Mouse (Mus musculus) liver, embryonic 14.5 days (tissue): ENCODE measurements around the gene Armc12. TPM values are rescaled to one million over a fixed set of nuclear protein-coding genes. Genes with fewer than 3 reads are reported as not detected.

Experiments used
- ATAC-seq: fragments of 200-750 bp; cut with Nextera tagmentation; 2 replicates; pipeline ENCODE4 v1.8.0; 2017; ENCODE audit warnings: moderate number of reproducible peaks, mild to moderate bottlenecking, moderate library complexity; ENCODE audit not compliant: insufficient read depth
- DNase-seq, 3 experiments: peaks; one replicate each; pipeline ENCODE4 v3.0.0-alpha.2; 2012 to 2013; ENCODE audit warnings: low read depth in 3 of 3, low spot score in 3 of 3
- H3K27ac ChIP-seq: fragments of 300-500 bp; sonication (generic); 2 replicates; pipeline ENCODE4 v1.5.1; 2014; ENCODE audit warnings: moderate library complexity, mild to moderate bottlenecking, control low read depth, inconsistent platforms
- H3K27me3 ChIP-seq: fragments of 300-500 bp; sonication (generic); 2 replicates; pipeline ENCODE4 v1.6.1; 2014; ENCODE audit warnings: mild to moderate bottlenecking, low read length, moderate library complexity; ENCODE audit not compliant: control insufficient read depth, insufficient read depth
- H3K36me3 ChIP-seq: fragments of 300-500 bp; sonication (generic); replicated peaks from 2 replicates; pipeline ENCODE4 v1.6.1; 2014; ENCODE audit warnings: low read depth; ENCODE audit not compliant: control insufficient read depth, insufficient read depth
- H3K4me1 ChIP-seq, 2 experiments: fragments of 200-500 bp in 1 of 2; fragments of 300-500 bp in 1 of 2; sonication (generic) in 1 of 2; replicated peaks; 2 replicates each; pipeline ENCODE4 v1.6.1; 2012 to 2014; ENCODE audit warnings: antibody characterized with exemption in 1 of 2, inconsistent platforms in 1 of 2, low read length in 1 of 2; ENCODE audit not compliant: control insufficient read depth in 2 of 2, insufficient read depth in 2 of 2
- H3K4me2 ChIP-seq: fragments of 300-500 bp; sonication (generic); 2 replicates; pipeline ENCODE4 v1.6.1; 2014; ENCODE audit warnings: low read depth, mild to moderate bottlenecking, control low read depth, moderate library complexity
- H3K4me3 ChIP-seq, 2 experiments: fragments of 200-500 bp in 1 of 2; fragments of 300-500 bp in 1 of 2; sonication (generic) in 1 of 2; 2 replicates each; pipeline ENCODE4 v1.5.1; 2012 to 2014; ENCODE audit warnings: low read depth in 2 of 2, low read length in 2 of 2, mild to moderate bottlenecking in 2 of 2, control low read depth in 1 of 2, inconsistent platforms in 1 of 2, moderate library complexity in 1 of 2; ENCODE audit not compliant: insufficient read depth in 1 of 2
- H3K9ac ChIP-seq: fragments of 300-500 bp; sonication (generic); replicated peaks from 2 replicates; pipeline ENCODE4 v1.6.1; 2014; ENCODE audit warnings: mild to moderate bottlenecking, control low read depth, moderate library complexity
- H3K9me3 ChIP-seq: fragments of 300-500 bp; sonication (generic); 2 replicates; pipeline ENCODE4 v1.6.1; 2016; ENCODE audit warnings: low read length, mixed read lengths; ENCODE audit not compliant: control insufficient read depth
- CTCF ChIP-seq: IDR thresholded peaks from 2 replicates; pipeline ENCODE4 v1.5.1; 2016; ENCODE audit warnings: antibody characterized with exemption, low read depth, control low read depth
- EP300 ChIP-seq: IDR thresholded peaks from 2 replicates; pipeline ENCODE4 v1.6.1; 2016; ENCODE audit warnings: antibody characterized with exemption, low read depth
- WGBS: fragments of 180-500 bp; shearing (Covaris S2); extraction: QIAGEN DNeasy Blood & Tissue Kit; methylation state at CpG from one replicate; pipeline ENCODE4 v1.1.7; 2014; ENCODE audit not compliant: insufficient replicate concordance; 5-methylcytosine and 5-hydroxymethylcytosine counted together
- polyA plus RNA-seq, 2 experiments: library from polyadenylated mRNA; depleted of rRNA in 1 of 2; stranded (reverse) in 1 of 2; unstranded in 1 of 2; fragments of >200 nt; fragmentation: Nextera tagmentation in 1 of 2; extraction: Ambion mirVana in 1 of 2; gene quantifications; 2 replicates each; pipeline versions ENCODE4 v1.2.1 to v1.2.3; 2012 to 2014

Armc12 gene
- polyA plus RNA-seq, 2 experiments = 0.03 TPM; not detected in 1

GRCm38 (mm10) chr17:28513844-28514243, 16.8 kb upstream of the Armc12 start:
- no peak for ATAC-seq
- Histone ChIP-seq H3K27ac (no peak overlapping the region), H3K4me1 (peaks cover 0 to 12% of the 10 kb centered on the region in 2 experiments; a peak in 2 of 4 replicates), H3K27me3 (peaks cover 13% of the 10 kb centered on the region), H3K36me3 (no peaks in the 10 kb centered on the region), H3K9me3 (no peaks in the 10 kb centered on the region), H3K9ac (no peak overlapping the region), H3K4me2 (no peak overlapping the region), H3K4me3 (no peak overlapping the region)
- no peak for TF ChIP-seq CTCF
- no peak for TF ChIP-seq EP300
- DNase-seq = no peak
- whole genome bisulfite sequencing = 15% methylated on average over 7 of the region's 7 CpGs

GRCm38 (mm10) chr17:28514555-28514954, 16.1 kb upstream of the Armc12 start:
- Histone ChIP-seq H3K9me3 (no peaks in the 10 kb centered on the region), H3K4me1 (peaks cover 0 to 12% of the 10 kb centered on the region in 2 experiments; a peak in 2 of 4 replicates), H3K36me3 (no peaks in the 10 kb centered on the region), H3K27ac (no peak overlapping the region), H3K4me3 (no peak overlapping the region), H3K9ac (no peak overlapping the region), H3K4me2 (no peak overlapping the region), H3K27me3 (peaks cover 13% of the 10 kb centered on the region)
- no peak for ATAC-seq
- no peak for DNase-seq
- TF ChIP-seq CTCF (no peak), EP300 (no peak)
- WGBS = 40% methylated on average over 5 of the region's 5 CpGs

- H3K27me3 ChIP-seq = peaks cover 13% of the 10 kb centered on the region
- ATAC-seq (0 out of 2 replicates have a peak, but pooled peaks have one; percentile 38), DNase-seq (no peak)
- peaks cover 0 to 12% of the 10 kb centered on the region in 2 experiments; a peak in 2 of 4 replicates for H3K4me1 ChIP-seq
- no peak overlapping the region for H3K4me3 ChIP-seq
- no peaks in the 10 kb centered on the region for H3K36me3 ChIP-seq
- H3K27ac ChIP-seq = no peak overlapping the region
- no peak overlapping the region for H3K9ac ChIP-seq
- H3K4me2 ChIP-seq = no peak overlapping the region
- no peaks in the 10 kb centered on the region for H3K9me3 ChIP-seq
- 36% methylated on average over 10 of the region's 10 CpGs for WGBS
- TF ChIP-seq EP300 (no peak), CTCF (no peak)
These were observed 14.9 kb upstream of the Armc12 start for GRCm38 (mm10) chr17:28515431-28516341.

- H3K27ac ChIP-seq = no peak overlapping the region
- WGBS = 25% methylated on average over 4 of the region's 4 CpGs
- no peak for TF ChIP-seq CTCF
- TF ChIP-seq EP300 = no peak
- peaks cover 0 to 8% of the 10 kb centered on the region in 2 experiments; a peak in 2 of 4 replicates for H3K4me1 ChIP-seq
- DNase-seq (no peak), ATAC-seq (no peak)
- no peaks in the 10 kb centered on the region for H3K36me3 ChIP-seq
- peaks cover 16% of the 10 kb centered on the region for H3K27me3 ChIP-seq
- no peak overlapping the region for H3K4me2 ChIP-seq
- no peak overlapping the region for H3K9ac ChIP-seq
- no peaks in the 10 kb centered on the region for H3K9me3 ChIP-seq
- H3K4me3 ChIP-seq = no peak overlapping the region
These were observed 13.7 kb upstream of the Armc12 start for GRCm38 (mm10) chr17:28516881-28517280.

GRCm38 (mm10) chr17:28517441-28517955, 13.1 kb upstream of the Armc12 start, which contains the start of gene Fkbp5:
Gene Fkbp5, minus strand, starts transcription at chr17:28517527.
- no peak for DNase-seq
- peaks cover 16% of the 10 kb centered on the region for H3K27me3 ChIP-seq
- WGBS = 17% methylated on average over 16 of the region's 16 CpGs

More at GRCm38 (mm10) chr17:28517441-28517955, 13.1 kb upstream of the Armc12 start, which contains the start of gene Fkbp5:
- TF ChIP-seq EP300 (no peak), CTCF (no peak)
- Histone ChIP-seq H3K4me3 (peak within 1 kb of the TSS; percentile 15 to 40), H3K4me1 (peaks cover 0 to 8% of the 10 kb centered on the region in 2 experiments; a peak in 1 of 4 replicates), H3K9me3 (no peaks in the 10 kb centered on the region), H3K9ac (no peak within 1 kb of the TSS), H3K36me3 (no peaks in the 10 kb centered on the region), H3K4me2 (peak within 1 kb of the TSS; percentile 63), H3K27ac (no peak within 1 kb of the TSS)
- ATAC-seq = no peak
